28 mouse cellular contexts compared by ENCODE assay signal in the genomic region with DNA sequence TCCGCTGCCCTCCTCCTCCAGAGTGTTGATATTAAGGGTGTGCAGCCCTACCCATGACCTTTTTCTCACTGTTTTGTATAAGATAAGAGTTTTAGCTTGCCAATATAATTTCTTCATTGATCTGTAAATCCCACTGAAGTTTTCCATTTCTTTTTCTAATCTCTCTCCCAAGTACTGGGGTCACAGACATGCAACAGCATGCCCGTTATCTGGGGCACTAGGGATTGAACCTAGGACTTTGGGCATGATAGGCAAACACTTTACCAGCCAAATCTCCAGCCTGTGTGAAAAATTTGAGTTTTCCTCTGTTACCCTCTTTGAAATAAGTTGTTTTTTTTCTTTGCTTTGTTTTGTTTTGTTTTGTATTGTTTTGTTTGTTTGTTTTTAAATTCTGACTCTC.
"Had no signal": no experiment of that assay in that cellular context is flagged by ENCODE, and none has a peak within 500 bp of the region (broad histone marks: within the 10 kb centered on the region; RNA-seq: fewer than 3 reads in every experiment).

No protein-coding gene starts in this region.

- DNase-seq: cerebellum, adult 2 months; cerebellum, adult 8-10 months; cerebellum, adult 9-10 months; cerebellum, adult 9-11 months; cerebellum, postnatal 10 days; cerebellum, postnatal 14 days; cerebellum, postnatal 25 days; cerebellum, postnatal 36 days; embryo, embryonic 11 days; forebrain, postnatal 0 days; gastrocnemius, adult 2 months; gastrocnemius, postnatal 10 days; gastrocnemius, postnatal 14 days; gastrocnemius, postnatal 25 days; gastrocnemius, postnatal 36 days; heart, adult 18-20 months; heart, adult 2 months had no signal

- H3K27me3 ChIP-seq: embryonic facial prominence, embryonic 12.5 days; embryonic facial prominence, embryonic 13.5 days; embryonic facial prominence, embryonic 15.5 days; forebrain, embryonic 12.5 days; forebrain, embryonic 13.5 days; forebrain, embryonic 15.5 days had no signal

- H3K4me1 ChIP-seq: embryonic facial prominence, embryonic 10.5 days; embryonic facial prominence, embryonic 12.5 days; embryonic facial prominence, embryonic 13.5 days; embryonic facial prominence, embryonic 15.5 days; forebrain, embryonic 10.5 days; forebrain, embryonic 12.5 days; forebrain, embryonic 13.5 days; forebrain, embryonic 15.5 days had no signal

- ATAC-seq: forebrain, embryonic 13.5 days; forebrain, embryonic 14.5 days; forebrain, embryonic 15.5 days; forebrain, embryonic 16.5 days; forebrain, postnatal 0 days had no signal

- H3K36me3 ChIP-seq: embryonic facial prominence, embryonic 10.5 days; embryonic facial prominence, embryonic 12.5 days; embryonic facial prominence, embryonic 13.5 days; embryonic facial prominence, embryonic 15.5 days; forebrain, embryonic 10.5 days; forebrain, embryonic 12.5 days; forebrain, embryonic 15.5 days had no signal

- H3K9me3 ChIP-seq: embryonic facial prominence, embryonic 10.5 days; embryonic facial prominence, embryonic 12.5 days; embryonic facial prominence, embryonic 13.5 days; embryonic facial prominence, embryonic 15.5 days; forebrain, embryonic 10.5 days; forebrain, embryonic 12.5 days; forebrain, embryonic 13.5 days; forebrain, embryonic 15.5 days had no signal

- H3K9ac ChIP-seq: embryonic facial prominence, embryonic 12.5 days; embryonic facial prominence, embryonic 13.5 days; embryonic facial prominence, embryonic 15.5 days; forebrain, embryonic 12.5 days; forebrain, embryonic 13.5 days; forebrain, embryonic 15.5 days; forebrain, postnatal 0 days had no signal

- H3K27ac ChIP-seq: embryonic facial prominence, embryonic 10.5 days; embryonic facial prominence, embryonic 12.5 days; embryonic facial prominence, embryonic 13.5 days; embryonic facial prominence, embryonic 15.5 days; forebrain, embryonic 10.5 days; forebrain, embryonic 12.5 days; forebrain, embryonic 13.5 days; forebrain, embryonic 15.5 days; gastrocnemius, adult 2 months; heart, adult 2 months had no signal

- H3K4me3 ChIP-seq: embryonic facial prominence, embryonic 10.5 days; embryonic facial prominence, embryonic 12.5 days; embryonic facial prominence, embryonic 13.5 days; embryonic facial prominence, embryonic 15.5 days; erythroblast, embryonic 14.5 days; forebrain, embryonic 10.5 days; forebrain, embryonic 12.5 days; forebrain, embryonic 13.5 days; forebrain, embryonic 15.5 days; gastrocnemius, adult 2 months; heart, adult 2 months had no signal

- H3K4me2 ChIP-seq: embryonic facial prominence, embryonic 12.5 days; embryonic facial prominence, embryonic 13.5 days; embryonic facial prominence, embryonic 15.5 days; forebrain, embryonic 12.5 days; forebrain, embryonic 13.5 days; forebrain, embryonic 15.5 days had no signal
